25 mouse cellular contexts compared by ENCODE assay signal in genomic region chr14:34566530-34566929, GRCm38 (mm10). TPM values are rescaled to one million over a fixed set of nuclear protein-coding genes. Genes with fewer than 3 reads are reported as not detected.
DNase-seq lines count a peak whose midpoint lies in the region; ATAC-seq and TF ChIP-seq lines count a peak whose summit lies in the region.
"Had no signal": no experiment of that assay in that cellular context is flagged by ENCODE, and none has a peak within 500 bp of the region (broad histone marks: within the 10 kb centered on the region; RNA-seq: fewer than 3 reads in every experiment).

No protein-coding gene starts in this region.

- H3K4me3 ChIP-seq in heart, embryonic 11.5 days (ENCODE audit: low read depth, low read length): no peak overlapping the region
- H3K4me3 ChIP-seq in heart, embryonic 15.5 days: no peak overlapping the region
- H3K4me3 ChIP-seq in heart, postnatal 0 days (ENCODE audit: low read depth, low read length): no peak overlapping the region
- H3K4me3 ChIP-seq: embryonic facial prominence, embryonic 13.5 days; forebrain, embryonic 13.5 days; hindbrain, embryonic 15.5 days had no signal

- no peak for TF ChIP-seq EP300 in heart, postnatal 0 days (IDR thresholded peaks at IDR 0.05; ENCODE audit: low read depth)

- H3K27ac ChIP-seq in heart, embryonic 11.5 days (ENCODE audit: low read depth, low read length): peak overlapping the region; percentile 12; the same call in 1 of the 2 replicates
- peak overlapping the region; percentile 72 for H3K27ac ChIP-seq in heart, embryonic 15.5 days
- peak overlapping the region; percentile 74 for H3K27ac ChIP-seq in heart, postnatal 0 days (ENCODE audit: low read depth)
- H3K27ac ChIP-seq: forebrain, embryonic 13.5 days; hindbrain, embryonic 15.5 days had no signal

- H3K27me3 ChIP-seq in heart, embryonic 11.5 days (ENCODE audit: control insufficient read depth, insufficient read depth, low read length): no peaks in the 10 kb centered on the region
- no peaks in the 10 kb centered on the region for H3K27me3 ChIP-seq in heart, embryonic 15.5 days
- H3K27me3 ChIP-seq in heart, postnatal 0 days (ENCODE audit: control insufficient read depth, insufficient read depth, low read length): no peaks in the 10 kb centered on the region
- H3K27me3 ChIP-seq: CH12.LX; hindbrain, embryonic 15.5 days; Patski had no signal

- H3K4me1 ChIP-seq in heart, embryonic 11.5 days (ENCODE audit: control insufficient read depth, insufficient read depth, low read length): peaks cover 68% of the 10 kb centered on the region
- peaks cover 93% of the 10 kb centered on the region for H3K4me1 ChIP-seq in heart, embryonic 15.5 days (replicated peaks)
- H3K4me1 ChIP-seq in heart, postnatal 0 days (ENCODE audit: control insufficient read depth, insufficient read depth): peaks cover 23% of the 10 kb centered on the region
- H3K4me1 ChIP-seq: hindbrain, embryonic 15.5 days had no signal

- TF ChIP-seq CTCF in heart, postnatal 0 days (IDR thresholded peaks at IDR 0.05; ENCODE audit: low read depth): no peak

- WGBS in heart, embryonic 11.5 days (ENCODE audit: insufficient replicate concordance): 84% methylated on average over 7 of the region's 7 CpGs
- 81% methylated on average over 7 of the region's 7 CpGs for WGBS in heart, embryonic 15.5 days
- WGBS in heart, postnatal 0 days: 80% methylated on average over 7 of the region's 7 CpGs

- intact Hi-C loops in gastrocnemius, postnatal 36 days (cut with DNase I): no loop called here

- peak; percentile 11 for DNase-seq in gastrocnemius, postnatal 25 days
- DNase-seq in gastrocnemius, postnatal 36 days: no peak
- no peak for DNase-seq in heart, adult 8-10 months (ENCODE audit: low spot score)
- no peak for DNase-seq in heart, adult 18-20 months
- no peak for DNase-seq in heart, postnatal 0 days (ENCODE audit: low spot score)
- no peak for DNase-seq in kidney, adult 9 months
- DNase-seq: cerebellum, adult 11-12 months; cerebellum, adult 9-10 months; kidney, adult 11 months had no signal

- H3K9me3 ChIP-seq in heart, embryonic 11.5 days (replicated peaks; ENCODE audit: control insufficient read depth, low read length): no peaks in the 10 kb centered on the region
- no peaks in the 10 kb centered on the region for H3K9me3 ChIP-seq in heart, embryonic 15.5 days (replicated peaks)
- no peaks in the 10 kb centered on the region for H3K9me3 ChIP-seq in heart, postnatal 0 days (replicated peaks; ENCODE audit: control insufficient read depth, low read length)
- H3K9me3 ChIP-seq: embryonic facial prominence, embryonic 13.5 days; forebrain, embryonic 13.5 days; hindbrain, embryonic 15.5 days had no signal

- ATAC-seq in heart, embryonic 11.5 days (replicated peaks; ENCODE audit: insufficient number of reproducible peaks, low FRiP score, low TSS enrichment): no peak
- no peak for ATAC-seq in heart, embryonic 15.5 days (replicated peaks; ENCODE audit: insufficient number of reproducible peaks, insufficient read depth, low FRiP score, low read depth)
- no peak for ATAC-seq in heart, postnatal 0 days (ENCODE audit: insufficient read depth, low read depth)
- ATAC-seq: activated CD4-positive, CD25-positive, alpha-beta regulatory T cell, adult 4 months had no signal

- H3K9ac ChIP-seq in heart, embryonic 11.5 days (ENCODE audit: low read depth, low read length): no peak overlapping the region
- 0 out of 2 replicates have a peak overlapping the region, but pooled peaks have one; percentile 15 for H3K9ac ChIP-seq in heart, embryonic 15.5 days
- H3K9ac ChIP-seq in heart, postnatal 0 days (replicated peaks; ENCODE audit: low read depth, low read length): no peak overlapping the region; the same call in 1 of the 2 replicates
- H3K9ac ChIP-seq: embryonic facial prominence, embryonic 13.5 days; forebrain, embryonic 13.5 days; forebrain, postnatal 0 days; hindbrain, embryonic 15.5 days had no signal

- no peak overlapping the region for H3K4me2 ChIP-seq in heart, embryonic 11.5 days
- peak overlapping the region; percentile 2; the same call in 1 of the 2 replicates for H3K4me2 ChIP-seq in heart, embryonic 15.5 days
- no peak overlapping the region for H3K4me2 ChIP-seq in heart, postnatal 0 days (ENCODE audit: low read depth, low read length)
- H3K4me2 ChIP-seq: embryonic facial prominence, embryonic 13.5 days; forebrain, embryonic 13.5 days; hindbrain, embryonic 15.5 days had no signal

- peaks cover 2% of the 10 kb centered on the region; the same call in 1 of the 2 replicates for H3K36me3 ChIP-seq in heart, embryonic 11.5 days (ENCODE audit: control insufficient read depth, insufficient read depth, low read length)
- H3K36me3 ChIP-seq in heart, embryonic 15.5 days: peaks cover 3% of the 10 kb centered on the region; the same call in 1 of the 2 replicates
- 0 out of 2 replicates have a peak, but pooled peaks cover 18% of the 10 kb centered on the region for H3K36me3 ChIP-seq in heart, postnatal 0 days (replicated peaks; ENCODE audit: control insufficient read depth, insufficient read depth, low read length)
- H3K36me3 ChIP-seq: embryonic facial prominence, embryonic 13.5 days; hindbrain, embryonic 15.5 days had no signal

RNA-seq across cellular contexts. Expression of gene Ldb3, which starts 22.0 kb away (rescaled TPM):
- 1,000 to 10,000 TPM; 2,264 to 2,912 TPM for total RNA-seq in gastrocnemius, postnatal 25 days (2021)
- total RNA-seq in gastrocnemius, postnatal 36 days (2021): 1,000 to 10,000 TPM; 2,135 to 2,411 TPM
- 221 and 225 TPM in 2 replicates for polyA plus RNA-seq in heart, embryonic 11.5 days (2014; fragmentation: Nextera tagmentation; extraction: Ambion mirVana)
- 1,000 to 10,000 TPM; 1,077 to 1,246 (median 1,126) TPM for total RNA-seq in heart, adult 8-10 months (2022)
- polyA plus RNA-seq in heart, embryonic 15.5 days (2015; fragmentation: Nextera tagmentation; extraction: Ambion mirVana): 300 and 308 TPM in 2 replicates
- 1,000 to 10,000 TPM; 1,008 to 1,034 TPM for total RNA-seq in heart, adult 18-20 months (2021)
- 518 and 526 TPM in 2 replicates for total RNA-seq in heart, postnatal 0 days (2014; rRNA removed; ENCODE audit: low replicate concordance)
- polyA plus RNA-seq in heart, postnatal 0 days (2015; fragmentation: Nextera tagmentation; extraction: Ambion mirVana): 376 and 380 TPM in 2 replicates
- polyA plus RNA-seq: activated CD4-positive, CD25-positive, alpha-beta regulatory T cell, adult 4 months had no signal

RNA-seq across cellular contexts. Expression of gene Opn4, which starts 33.4 kb away (rescaled TPM):
- total RNA-seq in gastrocnemius, postnatal 25 days (2021): not detected
- not detected for total RNA-seq in gastrocnemius, postnatal 36 days (2021)
- polyA plus RNA-seq in heart, embryonic 11.5 days (2014; fragmentation: Nextera tagmentation; extraction: Ambion mirVana): 4.1 and 4.2 TPM in 2 replicates
- 1 to 10 TPM; 1.7 to 2.5 (median 2.4) TPM for total RNA-seq in heart, adult 8-10 months (2022)
- 5.0 and 5.6 TPM in 2 replicates for polyA plus RNA-seq in heart, embryonic 15.5 days (2015; fragmentation: Nextera tagmentation; extraction: Ambion mirVana)
- total RNA-seq in heart, adult 18-20 months (2021): 1 to 10 TPM; 1.9 to 2.5 TPM
- total RNA-seq in heart, postnatal 0 days (2014; rRNA removed; ENCODE audit: low replicate concordance): 5.9 and 8.6 TPM in 2 replicates
- polyA plus RNA-seq in heart, postnatal 0 days (2015; fragmentation: Nextera tagmentation; extraction: Ambion mirVana): 8.4 and 8.7 TPM in 2 replicates
- total RNA-seq: adrenal gland, adult 18-20 months; adrenal gland, postnatal 14 days; CH12.LX; gastrocnemius, adult 18-20 months had no signal
- polyA plus RNA-seq: activated CD4-positive, CD25-positive, alpha-beta regulatory T cell, adult 4 months; cortical plate, adult 2 months; embryonic facial prominence, embryonic 13.5 days; forebrain, embryonic 13.5 days; gonadal fat pad, adult 2 months; hindbrain, embryonic 11.5 days; hindbrain, embryonic 15.5 days; Patski had no signal

RNA-seq across cellular contexts. Expression of gene 9230112D13Rik, which starts 43.9 kb away (rescaled TPM):
- total RNA-seq in gastrocnemius, postnatal 25 days (2021): not detected
- total RNA-seq in gastrocnemius, postnatal 36 days (2021): not detected
- not detected in 2 replicates for polyA plus RNA-seq in heart, embryonic 11.5 days (2014; fragmentation: Nextera tagmentation; extraction: Ambion mirVana)
- total RNA-seq in heart, adult 8-10 months (2022): not detected
- not detected in 2 replicates for polyA plus RNA-seq in heart, embryonic 15.5 days (2015; fragmentation: Nextera tagmentation; extraction: Ambion mirVana)
- not detected for total RNA-seq in heart, adult 18-20 months (2021)
- not detected in 2 replicates for total RNA-seq in heart, postnatal 0 days (2014; rRNA removed; ENCODE audit: low replicate concordance)
- not detected in 2 replicates for polyA plus RNA-seq in heart, postnatal 0 days (2015; fragmentation: Nextera tagmentation; extraction: Ambion mirVana)
- total RNA-seq: adrenal gland, adult 18-20 months; adrenal gland, postnatal 14 days; forebrain, postnatal 0 days; gastrocnemius, adult 18-20 months had no signal
- polyA plus RNA-seq: activated CD4-positive, CD25-positive, alpha-beta regulatory T cell, adult 4 months; cortical plate, adult 2 months; embryonic facial prominence, embryonic 13.5 days; forebrain, embryonic 13.5 days; forebrain, postnatal 0 days; hindbrain, embryonic 11.5 days; hindbrain, embryonic 15.5 days; kidney, embryonic 14.5 days; Patski had no signal

Comparison
In these comparisons a context has a peak if more than half of its experiments do, and no peak if none do; other contexts are left out.
1. H3K27ac ChIP-seq: peak in every context shown above with its lines; median percentile 74 in heart, postnatal 0 days; 72 in heart, embryonic 15.5 days; 12 in heart, embryonic 11.5 days.